Comparison of ENCODE assay signal across 8 mouse cellular contexts in genomic region chr10:98914810-98915241, GRCm38 (mm10). TPM values are rescaled to one million over a fixed set of nuclear protein-coding genes. Genes with fewer than 3 reads are reported as not detected.
A peak's percentile ranks its signal among the peaks of the same experiment; 100 is the strongest.
DNase-seq lines count a peak whose midpoint lies in the region; ATAC-seq and TF ChIP-seq lines count a peak whose summit lies in the region.

No protein-coding gene starts in this region.

- H3K9me3 ChIP-seq in forebrain, embryonic 13.5 days (replicated peaks), result no peaks in the 10 kb centered on the region
- H3K9me3 ChIP-seq in liver, postnatal 0 days (ENCODE audit: low read length), result no peaks in the 10 kb centered on the region
- no peaks in the 10 kb centered on the region for H3K9me3 ChIP-seq in neural tube, embryonic 14.5 days (ENCODE audit: control insufficient read depth, low read length)

- H3K9ac ChIP-seq in forebrain, embryonic 13.5 days, result peak overlapping the region; percentile 89
- H3K9ac ChIP-seq in liver, postnatal 0 days (replicated peaks), result peak overlapping the region; percentile 97
- peak overlapping the region; percentile 98 for H3K9ac ChIP-seq in neural tube, embryonic 14.5 days (replicated peaks; ENCODE audit: low read depth, low read length)

- 2% methylated on average over 26 of the region's 62 CpGs for WGBS in forebrain, embryonic 13.5 days
- WGBS in liver, postnatal 0 days (ENCODE audit: insufficient replicate concordance), result 4% methylated on average over 18 of the region's 62 CpGs
- 0% methylated on average over 19 of the region's 62 CpGs for WGBS in neural tube, embryonic 14.5 days

- TF ChIP-seq EP300 in liver, postnatal 0 days (IDR thresholded peaks at IDR 0.05; ENCODE audit: low read depth), result no peak

- intact Hi-C loops in heart, postnatal 10 days (cut with DNase I), result loop anchor here (2.0 to 5.0 kb wide), 3 partner anchors 62 to 420 kb away; no protein-coding TSS in a partner anchor

- peak; percentile 47; the same call in 1 of the 2 replicates for TF ChIP-seq POLR2A in testis, adult 2 months (IDR thresholded peaks at IDR 0.05; ENCODE audit: control insufficient read depth, low read depth, low read length)

- H3K4me1 ChIP-seq in forebrain, embryonic 13.5 days, result peaks cover 12% of the 10 kb centered on the region
- peaks cover 8% of the 10 kb centered on the region for H3K4me1 ChIP-seq in liver, postnatal 0 days (ENCODE audit: insufficient read depth)
- peaks cover 8% of the 10 kb centered on the region; the same call in 1 of the 2 replicates for H3K4me1 ChIP-seq in neural tube, embryonic 14.5 days (ENCODE audit: control insufficient read depth, insufficient read depth, low read length)
- H3K4me1 ChIP-seq in testis, adult 2 months (ENCODE audit: control insufficient read depth, insufficient read depth, low read length), result peaks cover 3% of the 10 kb centered on the region

- H3K36me3 ChIP-seq in forebrain, embryonic 13.5 days (ENCODE audit: poor library complexity, severe bottlenecking), result no peaks in the 10 kb centered on the region
- no peaks in the 10 kb centered on the region for H3K36me3 ChIP-seq in liver, postnatal 0 days (replicated peaks; ENCODE audit: insufficient read depth, low read length)
- no peaks in the 10 kb centered on the region for H3K36me3 ChIP-seq in neural tube, embryonic 14.5 days (ENCODE audit: control insufficient read depth, insufficient read depth, low read length)
- no peaks in the 10 kb centered on the region for H3K36me3 ChIP-seq in testis, adult 2 months (ENCODE audit: control insufficient read depth, insufficient read depth, low read length)

- DNase-seq in MN1 (ENCODE audit: low spot score), result peak; percentile 89
- peak; percentile 87 for DNase-seq in cerebellum, adult 11 months
- peak; percentile 89 to 91 for DNase-seq in heart, postnatal 10 days
- peak; percentile 87 to 94 for DNase-seq in kidney, postnatal 4 days
- DNase-seq in liver, postnatal 0 days, result peak; percentile 90

- H3K27ac ChIP-seq in forebrain, embryonic 13.5 days, result peak overlapping the region; percentile 99
- H3K27ac ChIP-seq in liver, postnatal 0 days (ENCODE audit: low read depth), result peak overlapping the region; percentile 99
- H3K27ac ChIP-seq in neural tube, embryonic 14.5 days (ENCODE audit: low read depth, low read length), result peak overlapping the region; percentile 100
- H3K27ac ChIP-seq in testis, adult 2 months (ENCODE audit: control insufficient read depth, insufficient read depth, low read depth, low read length), result peak overlapping the region; percentile 88

- no peaks in the 10 kb centered on the region for H3K27me3 ChIP-seq in forebrain, embryonic 13.5 days
- H3K27me3 ChIP-seq in liver, postnatal 0 days (ENCODE audit: insufficient read depth, low read length), result no peaks in the 10 kb centered on the region
- no peaks in the 10 kb centered on the region for H3K27me3 ChIP-seq in neural tube, embryonic 14.5 days (ENCODE audit: control insufficient read depth, insufficient read depth, low read length)
- no peaks in the 10 kb centered on the region for H3K27me3 ChIP-seq in testis, adult 2 months (ENCODE audit: control insufficient read depth, insufficient read depth, low read length)

- peak; percentile 80 for ATAC-seq in forebrain, embryonic 13.5 days
- peak; percentile 81 for ATAC-seq in liver, postnatal 0 days
- ATAC-seq in neural tube, embryonic 14.5 days (ENCODE audit: low read depth), result peak; percentile 85

- peak overlapping the region; percentile 90 for H3K4me3 ChIP-seq in forebrain, embryonic 13.5 days
- peak overlapping the region; percentile 97 for H3K4me3 ChIP-seq in liver, postnatal 0 days (ENCODE audit: low read depth, low read length)
- H3K4me3 ChIP-seq in neural tube, embryonic 14.5 days (ENCODE audit: low read depth, low read length), result peak overlapping the region; percentile 96
- peak overlapping the region; percentile 92 for H3K4me3 ChIP-seq in testis, adult 2 months (ENCODE audit: control insufficient read depth, low read depth, low read length)

- peak overlapping the region; percentile 99 for H3K4me2 ChIP-seq in forebrain, embryonic 13.5 days
- peak overlapping the region; percentile 99 for H3K4me2 ChIP-seq in liver, postnatal 0 days (ENCODE audit: low read depth, low read length)
- H3K4me2 ChIP-seq in neural tube, embryonic 14.5 days (ENCODE audit: low read depth, low read length), result peak overlapping the region; percentile 73

- peak; percentile 40 for TF ChIP-seq CTCF in liver, postnatal 0 days (IDR thresholded peaks at IDR 0.05; ENCODE audit: low read depth)
- TF ChIP-seq CTCF in testis, adult 2 months (IDR thresholded peaks at IDR 0.05; ENCODE audit: control insufficient read depth, insufficient read depth, insufficient replicate concordance, low read depth, low read length), result no peak

RNA-seq across cellular contexts. Expression of gene Atp2b1, which starts 0.6 kb away (rescaled TPM):
- polyA plus RNA-seq in forebrain, embryonic 13.5 days (2015; fragmentation: Nextera tagmentation; extraction: Ambion mirVana), result 103 and 112 TPM in 2 replicates
- 10 to 100 TPM; 73.3 to 76.6 TPM for total RNA-seq in heart, postnatal 10 days (2021)
- 33.3 and 37.0 TPM in 2 replicates for polyA plus RNA-seq in liver, postnatal 0 days (2015; fragmentation: Nextera tagmentation; extraction: Ambion mirVana)
- 359 and 412 TPM in 2 replicates for polyA plus RNA-seq in neural tube, embryonic 14.5 days (2014; fragmentation: Nextera tagmentation; extraction: Ambion mirVana)
- 3.6 and 4.1 TPM in 2 replicates for polyA plus RNA-seq in testis, adult 2 months (2012; rRNA removed)

Comparison
In these comparisons a context has a peak if more than half of its experiments do, and no peak if none do; other contexts are left out.
1. Peak in every context shown above with its lines: DNase-seq, ATAC-seq, H3K4me3 ChIP-seq and H3K27ac ChIP-seq.